Mouse (Mus musculus): ENCODE measurements at regions not wholly inside any gene's neighbourhood (a gene's known extent, or its start where the extent isn't known, plus 50 kb on each side); places are given as distances from the start of the nearest gene placed in this dataset.

DNA sequence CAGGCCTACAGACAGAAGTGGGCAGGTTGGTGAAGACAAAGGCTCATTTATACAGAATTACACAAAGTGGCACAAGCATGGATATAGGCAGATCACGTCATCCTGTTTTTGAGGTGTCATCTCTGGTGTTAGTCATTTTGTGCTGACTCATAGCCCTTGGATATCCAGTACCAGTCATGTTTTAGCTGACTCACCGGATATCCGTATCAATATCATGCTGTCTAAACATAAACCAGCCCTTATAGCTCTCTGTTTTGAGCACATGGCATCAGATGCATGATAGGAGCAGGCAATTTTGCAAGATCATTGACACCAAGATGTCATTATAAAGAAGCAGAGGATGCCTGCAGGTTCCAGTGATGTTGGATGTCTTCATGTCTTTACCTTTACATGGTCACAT lies 97.5 kb upstream of the Mki67 start:
- ATAC-seq (replicated peaks; ENCODE audit: insufficient number of reproducible peaks, low FRiP score, low TSS enrichment, poor library complexity, severe bottlenecking): no peak

DNA sequence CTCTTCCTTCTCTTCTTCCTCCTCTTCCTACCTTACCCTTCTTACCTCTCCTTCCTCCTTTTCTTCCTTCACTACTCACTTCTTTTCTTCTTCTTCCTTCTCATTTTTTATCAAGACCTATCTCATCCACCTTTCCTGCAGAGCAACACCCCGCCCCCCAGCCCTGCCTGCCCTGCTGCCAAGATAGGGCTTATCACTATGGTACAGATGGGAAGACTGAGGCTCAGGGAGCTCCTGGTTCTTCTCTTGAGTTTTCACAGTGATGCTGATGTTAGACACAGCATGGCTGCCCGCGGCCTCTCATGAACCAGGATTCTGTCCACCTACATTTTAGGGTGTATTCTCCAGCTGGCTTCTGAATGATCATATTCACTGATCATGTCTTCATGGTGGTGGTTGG lies 100.0 kb upstream of the Mki67 start:
- no peak for ATAC-seq (replicated peaks; ENCODE audit: insufficient number of reproducible peaks, low FRiP score, low TSS enrichment, poor library complexity, severe bottlenecking)

DNA sequence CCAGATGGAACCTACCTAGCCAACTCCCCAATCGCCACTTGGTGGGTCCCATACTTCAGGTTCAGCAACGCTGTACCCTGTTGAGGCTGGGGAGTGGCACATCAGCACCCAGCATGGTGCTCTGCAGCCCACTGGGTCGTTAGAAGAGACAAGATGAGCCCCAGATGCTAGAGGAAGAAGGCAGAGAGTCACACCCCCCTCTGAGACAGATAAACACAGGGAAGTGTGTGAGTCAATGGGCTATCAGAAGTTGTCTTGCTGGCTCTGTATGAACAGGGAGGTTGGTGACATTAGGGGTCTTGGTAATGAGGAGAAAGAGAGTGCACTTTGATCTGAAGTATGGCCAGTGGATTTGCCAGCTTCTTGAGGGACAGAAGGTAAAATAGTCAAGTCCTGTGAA lies 101.7 kb upstream of the Mki67 start:
- no peak for ATAC-seq (replicated peaks; ENCODE audit: insufficient number of reproducible peaks, low FRiP score, low TSS enrichment, poor library complexity, severe bottlenecking)

DNA sequence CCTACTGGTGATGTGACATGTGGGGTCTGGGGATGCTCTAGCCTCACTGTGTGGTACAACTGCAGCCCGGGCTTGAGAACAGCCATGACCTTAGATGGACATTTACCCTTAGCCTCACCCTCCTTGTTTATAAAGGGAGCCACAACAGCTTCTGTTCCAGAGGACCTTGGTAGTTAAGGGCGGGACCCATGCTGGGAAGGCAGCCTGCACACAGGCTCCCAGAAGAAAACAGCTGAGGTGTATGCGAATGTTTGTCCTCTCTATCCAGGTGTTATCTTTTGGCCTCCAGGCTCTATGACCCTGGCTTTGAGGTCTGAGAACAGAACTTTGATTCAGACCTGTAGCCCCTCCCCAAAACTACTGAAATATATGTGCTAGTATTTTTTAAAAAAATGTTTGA lies 102.1 kb upstream of the Mki67 start:
- no peak for ATAC-seq (replicated peaks; ENCODE audit: insufficient number of reproducible peaks, low FRiP score, low TSS enrichment, poor library complexity, severe bottlenecking)

DNA sequence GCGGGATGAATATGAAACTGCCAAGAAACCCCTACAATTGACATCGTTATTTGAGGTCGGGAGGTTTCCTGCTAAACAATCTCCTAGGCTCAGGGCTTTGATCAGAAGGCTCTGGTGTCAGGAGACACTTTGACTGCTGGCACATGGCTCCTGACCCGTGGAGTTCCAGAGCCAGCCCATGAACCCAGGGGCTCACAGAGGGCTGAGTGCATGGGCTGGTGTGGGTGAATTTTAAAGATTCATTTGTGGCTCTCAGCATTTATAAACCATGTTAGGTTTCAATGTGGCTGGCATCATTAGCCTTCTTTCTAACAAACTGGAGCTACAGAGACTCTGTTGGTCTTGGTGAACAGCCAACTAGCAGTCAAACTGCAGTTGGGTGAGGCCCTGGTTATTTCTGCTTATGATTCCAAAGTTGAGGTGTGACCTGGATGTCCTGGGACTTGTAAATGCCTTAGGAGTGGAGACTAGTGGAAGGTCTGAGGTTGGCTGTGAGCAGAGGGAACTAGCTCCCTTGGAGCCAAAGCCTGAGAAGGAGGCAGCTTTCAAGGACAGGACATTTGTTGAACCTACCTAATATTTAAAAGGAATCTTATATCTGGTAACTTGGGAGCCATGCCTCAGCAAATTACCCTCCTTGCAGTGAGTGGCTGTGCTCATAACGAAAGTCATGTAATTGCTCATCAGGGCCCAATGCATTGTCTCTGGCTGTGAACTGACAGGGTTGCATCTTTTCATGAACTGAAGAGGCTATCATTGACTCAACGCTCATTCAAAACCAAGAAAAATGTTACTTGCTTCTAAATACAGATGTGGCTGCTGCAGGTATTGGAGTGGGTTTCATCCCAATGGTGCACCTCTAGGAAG lies 108.0 kb upstream of the Mki67 start:
- no peak for ATAC-seq (replicated peaks; ENCODE audit: insufficient number of reproducible peaks, low FRiP score, low TSS enrichment, poor library complexity, severe bottlenecking)

DNA sequence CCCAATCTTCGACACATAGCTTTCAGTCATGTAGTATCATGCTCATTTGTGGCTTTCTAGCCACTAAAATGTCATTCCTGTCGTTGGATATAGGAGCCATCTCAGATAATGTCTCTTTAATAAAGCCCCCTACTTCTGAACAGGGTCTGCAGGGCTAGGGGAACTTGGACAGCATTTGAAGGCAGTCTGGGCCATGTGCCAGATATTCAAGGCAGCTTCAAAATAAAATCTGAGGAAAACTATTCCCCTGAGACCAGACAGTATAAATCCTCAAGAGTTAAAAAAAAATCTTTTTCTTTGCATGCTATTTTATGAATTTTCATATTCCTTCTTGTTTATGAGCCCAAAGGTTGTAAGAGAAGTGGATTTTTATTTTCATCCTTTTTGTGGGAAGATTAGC lies 113.1 kb upstream of the Mki67 start:
- ATAC-seq (replicated peaks; ENCODE audit: insufficient number of reproducible peaks, low FRiP score, low TSS enrichment, poor library complexity, severe bottlenecking): no peak

DNA sequence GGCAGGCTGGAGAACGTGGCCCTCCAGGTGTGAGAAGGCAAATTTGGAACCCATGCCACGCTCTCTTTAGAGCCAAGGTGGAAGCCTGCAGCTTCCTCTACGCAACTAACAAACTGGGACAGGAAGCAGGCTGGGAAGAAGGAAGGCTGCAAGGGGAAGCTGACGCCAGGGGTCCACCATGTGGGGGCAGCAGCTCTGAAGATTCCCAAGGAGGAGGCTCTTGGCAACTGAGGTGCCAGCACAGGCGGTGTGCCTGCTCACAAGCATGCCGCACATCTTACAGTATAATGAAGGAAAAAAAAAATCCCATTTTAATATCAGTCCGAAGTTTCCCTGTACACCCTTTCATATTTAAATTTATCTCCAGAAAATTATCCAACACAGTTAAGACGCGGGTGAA lies 117.3 kb upstream of the Mki67 start:
- ATAC-seq (replicated peaks; ENCODE audit: insufficient number of reproducible peaks, low FRiP score, low TSS enrichment, poor library complexity, severe bottlenecking): no peak

DNA sequence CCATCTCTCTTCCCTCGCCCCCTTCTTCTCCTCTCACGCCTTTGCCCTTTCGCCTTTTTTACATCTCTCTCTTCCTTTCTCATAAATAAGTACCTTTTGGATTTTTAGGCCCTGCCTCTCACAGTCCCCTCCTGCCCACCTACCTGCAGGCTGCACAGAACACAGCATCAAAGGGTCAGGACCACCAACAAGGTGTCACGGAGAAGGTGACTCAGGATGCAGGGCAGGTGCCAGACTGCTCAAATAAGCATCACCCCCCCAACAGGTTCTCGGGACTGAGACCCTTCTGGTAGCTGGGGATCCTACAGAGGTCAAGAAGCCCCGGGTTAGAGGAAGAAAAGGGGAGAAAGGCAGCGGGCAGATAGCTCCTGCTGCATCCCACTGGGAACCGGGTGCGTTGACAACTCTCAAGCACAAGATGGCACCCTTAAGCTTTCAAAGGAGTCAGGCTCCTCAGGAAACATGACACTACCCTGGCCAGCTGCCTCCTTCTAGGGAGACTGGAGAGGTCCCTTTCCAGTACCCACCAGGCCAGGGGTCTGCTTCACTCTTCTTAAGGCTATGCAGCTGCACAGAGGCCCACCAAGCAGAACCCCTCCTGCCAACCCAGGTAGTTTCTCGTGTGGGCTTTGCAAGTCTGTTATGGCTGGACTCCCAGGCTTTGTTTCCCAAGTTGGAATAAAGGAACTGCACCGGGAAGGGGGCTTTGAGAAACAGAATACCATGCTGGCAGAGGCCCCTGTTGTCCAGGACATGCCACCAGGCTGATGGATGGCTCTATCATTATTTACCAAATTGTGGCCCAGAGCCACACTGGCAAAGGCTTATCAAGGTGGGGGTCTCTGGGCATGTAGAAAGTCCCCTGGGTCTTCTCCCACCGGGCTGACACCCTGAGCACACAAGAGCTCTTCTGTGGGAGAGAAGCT lies 120.9 kb upstream of the Mki67 start:
- no peak for ATAC-seq (replicated peaks; ENCODE audit: insufficient number of reproducible peaks, low FRiP score, low TSS enrichment, poor library complexity, severe bottlenecking)

DNA sequence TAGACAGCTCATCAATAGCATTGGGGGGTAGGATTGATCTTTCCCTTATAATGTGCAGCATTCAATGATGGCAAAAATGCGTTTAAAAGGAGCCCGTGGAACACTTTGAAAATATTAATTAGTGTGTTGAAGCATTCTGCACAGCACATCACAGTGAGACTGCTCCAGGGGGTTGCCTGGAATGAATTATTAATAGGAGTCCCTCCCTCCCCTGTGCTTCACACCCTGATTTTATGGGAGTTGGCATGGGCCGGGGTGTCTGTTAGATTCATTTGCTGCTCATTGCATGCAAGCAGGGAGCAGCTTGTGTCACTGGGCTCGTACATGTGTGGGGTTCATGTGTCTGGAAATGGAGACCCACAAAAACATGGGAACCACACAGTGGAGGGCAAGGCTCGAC lies 127.9 kb upstream of the Mki67 start:
- no peak for ATAC-seq (replicated peaks; ENCODE audit: insufficient number of reproducible peaks, low FRiP score, low TSS enrichment, poor library complexity, severe bottlenecking)

DNA sequence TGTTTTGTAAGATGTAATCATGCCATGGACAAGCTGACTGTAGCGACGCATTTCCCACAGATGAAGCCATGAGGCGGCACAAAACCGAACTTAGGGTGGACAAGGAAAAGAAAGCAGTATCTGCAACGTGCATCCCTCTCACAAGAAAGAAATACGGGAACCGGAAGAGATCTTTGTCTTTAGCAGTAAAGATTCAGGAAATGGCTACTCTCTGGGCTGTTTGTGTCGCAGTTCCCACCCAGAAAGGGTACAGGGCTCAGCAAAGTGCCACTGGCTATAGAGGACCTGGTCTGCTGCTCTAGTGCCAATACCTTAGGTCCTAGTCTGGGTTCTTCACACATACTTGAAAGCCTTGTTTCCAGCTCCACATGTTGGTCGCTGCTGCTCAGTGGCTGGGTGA lies 131.1 kb upstream of the Mki67 start:
- ATAC-seq (replicated peaks; ENCODE audit: insufficient number of reproducible peaks, low FRiP score, low TSS enrichment, poor library complexity, severe bottlenecking): no peak

DNA sequence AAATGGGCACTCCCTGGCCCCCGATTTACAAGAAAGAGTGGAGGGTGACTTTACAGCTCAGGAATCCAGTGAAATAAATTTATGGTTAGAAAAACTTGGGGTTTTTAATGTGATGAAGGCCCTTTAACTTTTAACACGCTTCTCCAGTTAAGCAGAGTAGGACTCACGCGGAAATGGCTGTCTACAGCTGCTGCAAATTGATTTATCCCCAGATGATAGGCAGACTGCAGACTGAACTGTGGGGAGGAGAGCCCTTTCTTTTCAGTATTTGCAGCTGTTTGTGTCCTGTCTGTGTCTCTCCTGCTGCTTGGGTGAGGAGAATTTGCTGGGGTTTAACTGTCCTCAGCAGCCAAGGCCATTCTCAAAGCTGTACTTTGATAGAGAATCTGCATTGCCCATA lies 132.0 kb upstream of the Mki67 start:
- no peak for ATAC-seq (replicated peaks; ENCODE audit: insufficient number of reproducible peaks, low FRiP score, low TSS enrichment, poor library complexity, severe bottlenecking)

DNA sequence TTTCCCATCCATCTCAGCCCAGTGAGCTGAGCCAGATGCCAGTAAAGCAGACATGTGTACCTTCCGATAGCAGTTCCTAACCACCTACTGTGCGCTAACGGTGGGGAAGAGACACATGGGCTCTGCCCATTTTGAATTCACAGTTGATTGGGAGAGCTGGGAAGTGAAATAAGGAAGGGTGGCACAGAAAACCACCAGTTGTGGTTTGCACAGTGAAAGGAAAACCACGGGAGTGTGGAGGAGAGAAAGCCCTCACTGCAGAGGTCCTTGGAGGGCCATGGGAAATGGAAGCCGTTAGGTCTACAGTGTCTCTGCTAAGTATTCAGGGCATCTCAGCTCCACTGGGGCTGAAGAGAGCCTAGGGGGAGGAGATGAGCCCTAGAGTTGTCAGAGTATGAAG lies 132.7 kb upstream of the Mki67 start:
- no peak for ATAC-seq (replicated peaks; ENCODE audit: insufficient number of reproducible peaks, low FRiP score, low TSS enrichment, poor library complexity, severe bottlenecking)

DNA sequence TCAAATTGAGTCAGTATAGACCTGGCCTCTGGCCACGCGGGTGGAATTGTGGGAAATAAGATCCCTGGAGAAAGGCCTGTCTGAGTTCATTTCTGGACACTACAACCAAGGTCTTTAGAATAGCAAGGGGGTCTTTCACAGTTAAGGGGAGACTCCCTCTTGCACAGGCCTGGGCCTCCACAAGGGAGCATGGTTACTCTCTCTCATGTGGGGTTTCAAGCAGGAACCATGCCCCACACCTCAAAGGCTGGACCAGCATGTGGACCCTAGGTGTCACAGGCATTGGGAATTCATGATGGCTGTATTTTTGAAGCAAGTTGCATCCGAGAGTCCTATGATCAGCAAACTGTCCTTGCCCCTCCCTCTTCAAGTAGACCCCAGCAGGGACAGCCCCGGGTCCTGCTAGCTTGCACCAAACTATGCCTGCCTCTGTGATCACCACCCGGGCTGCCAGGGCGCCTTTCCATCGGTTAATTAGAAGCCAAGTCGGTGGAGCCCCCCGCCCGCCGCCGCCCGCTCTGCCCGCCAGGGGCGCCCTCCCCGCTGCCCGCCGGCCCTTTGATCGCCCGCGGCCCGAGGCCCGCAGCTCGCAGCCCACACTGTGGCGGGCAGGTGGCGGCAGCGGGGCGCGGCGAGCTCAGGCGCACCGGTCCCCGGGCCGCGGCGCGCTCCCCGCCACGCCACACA lies 137.1 kb upstream of the Mki67 start:
- no peak for ATAC-seq (replicated peaks; ENCODE audit: insufficient number of reproducible peaks, low FRiP score, low TSS enrichment, poor library complexity, severe bottlenecking)

DNA sequence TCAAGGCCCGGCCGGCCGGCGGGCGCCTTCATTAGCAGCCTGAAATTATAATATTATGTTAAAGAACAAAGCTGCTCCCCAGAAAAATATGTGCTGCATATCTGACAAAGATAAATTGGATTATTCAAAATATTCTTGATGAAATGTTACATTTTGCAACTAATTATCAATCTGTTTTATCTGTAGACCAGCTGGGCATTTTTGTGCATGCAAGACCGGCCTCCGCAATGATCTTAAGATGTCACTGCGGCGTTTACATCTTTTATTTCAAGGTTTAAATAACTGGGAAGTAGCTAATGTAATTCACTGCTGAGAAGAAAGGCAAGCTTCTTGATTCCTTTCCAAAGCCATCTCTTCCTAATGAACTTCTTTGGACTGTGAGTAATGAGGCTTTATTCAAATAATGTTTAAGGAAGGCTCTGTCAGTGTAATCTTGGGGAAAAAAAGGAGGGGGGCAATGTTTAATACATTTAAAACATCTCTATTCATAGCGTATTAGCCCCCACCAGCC lies 137.7 kb upstream of the Mki67 start:
- no peak for ATAC-seq (replicated peaks; ENCODE audit: insufficient number of reproducible peaks, low FRiP score, low TSS enrichment, poor library complexity, severe bottlenecking)

DNA sequence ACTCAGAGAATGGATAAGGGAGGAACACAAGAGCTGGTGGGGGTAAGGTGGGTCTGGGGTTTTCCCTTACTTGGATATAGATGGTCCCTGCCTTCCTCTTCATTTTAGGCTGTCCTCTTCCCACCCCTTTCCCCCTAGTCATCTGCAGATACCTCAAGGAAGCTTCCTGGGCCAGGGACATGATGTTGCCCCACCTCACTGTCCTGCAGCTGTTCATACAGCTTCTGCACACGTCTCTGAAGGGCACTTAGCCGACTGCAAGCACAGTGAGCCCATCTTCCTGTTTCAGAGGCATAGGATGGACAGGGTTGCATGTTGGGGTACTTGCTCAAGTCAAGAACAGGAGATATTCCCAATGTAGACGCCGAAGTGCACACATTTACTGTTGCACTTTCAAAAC lies 144.1 kb upstream of the Mki67 start:
- ATAC-seq (replicated peaks; ENCODE audit: insufficient number of reproducible peaks, low FRiP score, low TSS enrichment, poor library complexity, severe bottlenecking): no peak

DNA sequence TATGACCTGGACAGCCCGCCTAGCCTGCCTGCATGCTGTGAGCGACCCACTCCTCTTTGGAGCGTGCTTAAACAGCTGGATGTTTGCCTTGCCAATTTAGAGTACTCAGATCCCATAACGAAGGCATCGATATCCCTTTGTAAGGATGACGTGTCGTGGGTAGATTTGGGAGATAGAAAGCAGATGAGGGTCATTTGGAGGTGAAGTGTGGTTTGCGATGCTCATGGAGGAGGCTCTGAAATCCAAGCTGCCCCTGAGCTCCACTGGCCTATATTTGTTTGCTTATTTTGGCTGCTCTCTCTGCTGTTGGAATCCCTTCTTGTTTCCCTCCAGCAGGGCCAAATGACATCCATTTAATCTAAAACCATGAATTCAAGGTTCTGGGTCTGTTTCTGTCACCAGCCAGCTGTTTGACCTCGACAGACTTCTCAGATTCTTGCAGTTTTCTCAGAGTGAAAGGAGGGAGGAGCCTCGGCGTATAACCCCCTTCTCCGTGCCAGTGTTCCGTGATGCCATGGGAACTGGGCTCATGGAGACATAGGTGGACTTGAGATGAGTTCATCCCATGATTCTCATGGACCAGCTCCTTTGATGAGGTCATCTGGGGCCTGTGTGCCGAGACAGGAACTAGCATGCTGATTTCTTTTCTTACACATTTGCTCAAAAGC lies 144.7 kb upstream of the Mki67 start:
- ATAC-seq (replicated peaks; ENCODE audit: insufficient number of reproducible peaks, low FRiP score, low TSS enrichment, poor library complexity, severe bottlenecking): no peak

DNA sequence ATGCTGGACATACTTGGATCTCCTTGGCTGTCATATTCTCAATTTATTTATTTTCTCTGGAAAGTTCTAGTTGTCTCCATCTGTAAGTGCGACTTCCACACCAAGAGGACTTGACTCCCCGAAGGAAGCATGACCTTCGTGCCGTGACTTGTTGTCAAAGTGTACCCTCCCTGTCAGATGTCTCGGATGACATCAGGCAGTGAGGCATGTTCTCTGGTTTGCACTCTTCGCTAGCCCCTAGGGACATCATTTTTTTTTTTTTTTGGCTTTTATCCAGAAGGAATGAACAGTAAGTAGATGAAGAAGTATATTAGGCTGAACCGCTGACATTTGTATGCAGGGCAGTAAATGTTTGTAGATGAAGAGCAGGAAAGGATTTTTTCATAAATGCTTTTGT lies 145.2 kb upstream of the Mki67 start:
- ATAC-seq (replicated peaks; ENCODE audit: insufficient number of reproducible peaks, low FRiP score, low TSS enrichment, poor library complexity, severe bottlenecking): no peak

DNA sequence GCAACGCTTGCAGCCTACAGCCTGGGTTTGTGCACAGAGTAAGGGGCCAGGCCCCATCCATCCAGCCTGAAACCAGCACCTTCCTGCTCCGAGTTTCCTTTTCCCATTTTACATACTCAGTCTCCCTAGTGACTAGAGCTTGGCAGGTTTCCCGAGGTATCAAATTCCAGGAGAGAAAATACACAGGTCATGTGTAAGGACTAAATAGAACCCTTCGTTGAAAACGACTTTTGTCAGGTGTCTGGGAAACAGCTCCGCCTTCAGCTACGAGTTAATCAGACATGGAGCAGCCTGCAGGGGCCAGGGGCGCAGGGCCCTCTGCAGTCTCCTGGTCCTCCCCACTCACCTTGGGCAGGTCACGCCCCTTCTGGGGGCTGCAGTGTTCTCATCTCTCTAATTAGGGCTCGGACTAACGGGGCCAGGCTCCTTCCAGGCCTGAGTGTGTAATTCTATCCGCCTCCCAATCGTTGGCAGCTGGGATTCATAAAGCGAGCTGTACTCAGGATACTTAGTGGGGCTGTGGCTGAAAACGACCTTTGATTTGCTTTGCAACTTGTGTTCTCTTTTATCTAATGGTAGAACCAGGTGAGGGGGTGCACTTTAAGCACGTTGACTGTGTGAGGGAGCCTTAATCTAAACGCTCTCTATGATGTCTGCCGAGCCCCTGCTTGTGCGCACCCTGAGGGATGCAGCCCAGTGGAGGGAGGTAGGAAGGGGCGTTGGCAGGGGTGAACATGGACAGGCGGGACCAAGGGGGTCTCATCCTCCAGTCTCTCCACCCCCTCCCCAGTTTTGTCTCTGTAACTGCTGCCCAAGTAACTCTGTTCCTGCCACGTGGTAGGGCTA lies 147.6 kb upstream of the Mki67 start:
- ATAC-seq (replicated peaks; ENCODE audit: insufficient number of reproducible peaks, low FRiP score, low TSS enrichment, poor library complexity, severe bottlenecking): no peak
